Mouse (Mus musculus) urinary bladder, postnatal 10 days (tissue): ENCODE results near the gene 1500009L16Rik.

Experiments
- DNase-seq: peaks from one replicate; pipeline ENCODE4 v3.0.0; 2022; ENCODE audit warnings: low spot score

The 1500009L16Rik gene

DNA sequence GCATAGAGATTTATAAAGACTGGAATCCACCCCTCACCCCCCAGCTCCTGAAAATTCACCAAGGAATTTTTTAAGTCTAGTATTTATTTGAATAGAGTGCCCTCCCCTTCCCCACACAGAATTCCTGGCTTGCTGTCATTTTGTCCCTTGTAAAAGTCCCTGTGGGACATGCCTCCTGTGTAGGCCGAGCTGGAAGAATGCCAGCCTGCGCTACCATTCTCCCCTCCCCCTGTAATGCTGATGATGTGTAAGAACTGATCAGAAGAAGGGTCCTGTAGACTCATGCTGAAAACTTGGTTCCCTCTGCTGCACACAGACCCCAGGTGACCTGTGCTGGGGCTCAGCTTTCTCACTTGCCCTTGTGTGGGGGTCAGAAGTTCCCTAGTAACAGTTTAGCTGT is 37.9 kb downstream of the 1500009L16Rik start:
- DNase-seq, result no peak

DNA sequence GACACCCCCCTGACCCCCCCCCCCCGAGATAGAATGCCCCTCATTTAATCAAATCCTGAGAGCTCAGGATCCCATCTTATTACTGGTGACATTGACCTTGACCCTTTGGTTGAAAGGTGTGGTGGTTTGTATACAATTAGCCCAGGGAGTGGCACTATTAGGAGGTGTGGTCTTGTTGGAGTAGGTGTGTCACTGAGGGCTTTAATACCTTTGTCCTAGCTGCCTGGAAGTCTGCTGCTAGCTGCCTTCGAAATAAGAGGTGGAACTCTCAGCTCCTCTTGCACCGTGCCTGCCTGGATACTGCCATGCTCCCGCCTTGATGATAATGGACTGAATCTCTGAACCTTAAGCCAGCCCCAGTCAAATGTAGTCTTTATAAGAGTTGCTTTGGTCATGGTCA is 41.2 kb downstream of the 1500009L16Rik start:
- DNase-seq, result no peak

DNA sequence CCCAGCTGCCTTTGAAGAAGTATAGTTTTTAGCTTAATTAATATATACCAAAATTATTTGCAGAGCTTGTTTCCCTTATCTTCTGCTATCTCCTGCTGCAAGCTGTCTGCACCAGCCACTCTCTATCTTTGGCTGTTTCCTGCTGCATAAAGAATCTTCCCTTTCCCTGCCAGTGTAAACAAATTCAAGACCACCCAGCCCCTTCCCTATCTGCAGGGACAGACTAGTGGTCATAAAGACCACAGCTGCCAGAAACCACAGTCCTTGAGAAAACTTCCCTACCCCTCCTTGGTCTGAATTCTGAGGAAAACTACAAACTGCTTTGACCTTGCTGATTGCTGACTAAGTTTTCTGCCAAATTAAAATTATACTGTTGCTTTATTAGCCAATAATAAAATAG is 44.2 kb downstream of the 1500009L16Rik start:
- no peak for DNase-seq

DNA sequence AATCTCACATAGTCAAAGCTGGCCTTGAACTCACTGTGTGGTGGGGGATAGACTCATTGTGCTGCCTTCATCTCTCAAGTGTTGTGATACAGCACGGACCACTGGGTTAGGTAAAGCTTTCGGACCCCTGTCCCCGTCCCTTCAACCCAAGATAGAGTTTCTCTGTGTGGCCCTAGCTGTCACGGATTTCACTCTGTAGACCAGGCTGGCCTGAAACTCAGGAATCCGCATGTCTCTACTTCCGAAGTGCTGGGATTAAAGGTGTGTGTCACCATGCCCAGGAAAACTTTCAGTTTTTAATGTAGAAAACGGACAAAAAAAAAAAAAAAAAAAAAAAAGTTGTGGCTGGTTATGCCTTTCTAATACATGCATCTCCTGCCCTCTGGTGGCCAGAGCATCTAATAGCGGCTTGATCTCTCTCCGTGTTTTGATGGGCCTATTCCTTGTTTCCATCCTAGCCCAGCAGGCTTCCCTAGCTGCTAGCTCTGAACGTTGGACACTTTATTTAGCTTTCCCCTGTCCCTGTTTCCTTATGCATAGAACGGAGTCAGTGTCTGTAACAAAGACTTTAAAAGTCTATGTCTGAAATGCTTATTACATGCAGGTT is 53.7 kb downstream of the 1500009L16Rik start:
- no peak for DNase-seq

DNA sequence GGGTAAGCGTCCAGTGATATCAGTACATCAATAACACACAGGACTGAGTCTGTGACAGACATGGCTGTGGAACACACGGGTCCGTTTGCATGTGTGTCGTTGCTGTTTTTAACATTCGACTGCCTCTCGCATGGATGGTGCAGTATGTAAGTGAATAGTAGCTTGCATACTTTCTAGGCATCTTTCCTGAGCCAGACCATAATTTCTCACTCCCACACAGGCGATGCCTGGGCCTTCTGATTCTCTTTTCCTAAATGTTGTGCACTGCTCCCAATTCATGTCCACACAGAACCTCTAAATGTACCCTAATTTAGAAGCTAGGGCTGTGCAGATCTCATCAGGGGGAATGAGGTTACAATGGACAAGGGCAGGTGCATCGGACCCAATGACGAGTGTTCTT is 54.6 kb downstream of the 1500009L16Rik start:
- no peak for DNase-seq

DNA sequence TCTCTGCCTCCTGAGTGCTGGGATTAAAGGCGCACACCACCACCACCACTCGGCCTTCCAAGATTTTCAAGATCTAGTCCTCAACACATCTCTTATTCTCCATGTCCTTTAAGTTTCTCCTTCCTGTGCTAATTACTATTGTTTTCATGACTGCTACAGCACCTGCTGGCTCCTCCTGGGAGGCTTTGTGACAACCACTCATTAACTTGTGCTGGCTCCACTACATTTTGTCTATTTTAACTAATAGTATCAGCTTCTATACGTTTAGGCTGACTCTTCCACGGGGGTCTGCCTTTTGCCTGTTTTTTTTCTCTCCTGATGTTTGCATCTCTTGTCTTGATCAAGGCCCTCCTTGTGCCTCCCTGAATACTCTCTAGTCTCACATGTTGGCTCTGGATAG is 59.2 kb downstream of the 1500009L16Rik start:
- no peak for DNase-seq

DNA sequence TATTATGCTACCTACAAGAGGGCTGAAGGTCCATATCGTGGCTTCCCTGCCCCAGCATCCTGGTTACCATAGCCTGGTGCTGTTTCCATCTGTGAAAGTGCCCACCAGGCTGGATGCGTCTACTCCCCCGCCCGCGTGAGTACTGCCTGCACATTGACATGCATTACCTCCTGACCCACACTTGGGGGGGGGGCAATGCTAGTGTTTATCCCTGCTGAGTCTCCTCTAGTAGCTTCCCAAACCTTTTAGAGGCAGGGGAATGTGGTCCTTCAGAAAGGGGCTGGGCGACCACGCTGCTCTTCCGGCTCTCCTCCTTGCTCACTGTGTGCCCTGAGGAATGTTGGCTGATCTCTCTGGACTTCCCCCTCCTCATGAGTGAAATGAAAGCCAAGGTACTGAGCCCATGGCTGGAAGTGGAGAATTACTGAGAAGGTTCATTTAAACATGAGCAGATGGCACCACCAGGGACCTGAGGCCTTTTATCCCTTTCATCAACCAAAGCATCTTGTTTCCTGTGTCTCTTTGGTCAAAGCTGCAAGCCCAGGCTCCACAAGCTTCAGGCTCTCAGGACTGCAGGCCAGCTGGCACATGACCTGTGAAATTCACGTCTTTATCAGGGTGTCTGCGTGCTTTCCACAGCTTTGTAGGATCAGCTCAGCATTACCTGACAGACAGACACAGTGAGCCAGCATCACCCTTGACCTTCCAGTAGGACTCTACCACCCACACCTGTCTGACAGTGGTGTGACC is 59.9 kb downstream of the 1500009L16Rik start:
- DNase-seq, result no peak

DNA sequence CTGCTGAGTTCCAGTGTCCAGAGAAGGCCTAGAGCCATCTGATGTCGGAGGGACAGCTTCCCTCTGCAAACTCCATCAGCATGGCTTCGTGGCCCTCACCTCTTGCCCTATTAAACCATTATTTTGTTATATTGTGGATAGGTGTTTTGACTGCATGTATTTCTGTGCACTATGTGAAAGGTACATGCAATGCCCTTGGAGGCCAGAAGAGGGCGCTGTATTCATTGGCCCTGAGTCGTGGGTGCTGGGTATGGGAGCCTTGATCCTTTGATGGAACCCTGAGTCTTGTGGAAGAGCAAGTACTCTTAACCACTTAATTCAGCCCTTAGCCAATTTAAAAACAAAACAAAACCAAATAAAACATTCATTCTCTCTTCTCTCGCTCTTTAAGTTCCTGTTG is 62.3 kb downstream of the 1500009L16Rik start:
- no peak for DNase-seq

DNA sequence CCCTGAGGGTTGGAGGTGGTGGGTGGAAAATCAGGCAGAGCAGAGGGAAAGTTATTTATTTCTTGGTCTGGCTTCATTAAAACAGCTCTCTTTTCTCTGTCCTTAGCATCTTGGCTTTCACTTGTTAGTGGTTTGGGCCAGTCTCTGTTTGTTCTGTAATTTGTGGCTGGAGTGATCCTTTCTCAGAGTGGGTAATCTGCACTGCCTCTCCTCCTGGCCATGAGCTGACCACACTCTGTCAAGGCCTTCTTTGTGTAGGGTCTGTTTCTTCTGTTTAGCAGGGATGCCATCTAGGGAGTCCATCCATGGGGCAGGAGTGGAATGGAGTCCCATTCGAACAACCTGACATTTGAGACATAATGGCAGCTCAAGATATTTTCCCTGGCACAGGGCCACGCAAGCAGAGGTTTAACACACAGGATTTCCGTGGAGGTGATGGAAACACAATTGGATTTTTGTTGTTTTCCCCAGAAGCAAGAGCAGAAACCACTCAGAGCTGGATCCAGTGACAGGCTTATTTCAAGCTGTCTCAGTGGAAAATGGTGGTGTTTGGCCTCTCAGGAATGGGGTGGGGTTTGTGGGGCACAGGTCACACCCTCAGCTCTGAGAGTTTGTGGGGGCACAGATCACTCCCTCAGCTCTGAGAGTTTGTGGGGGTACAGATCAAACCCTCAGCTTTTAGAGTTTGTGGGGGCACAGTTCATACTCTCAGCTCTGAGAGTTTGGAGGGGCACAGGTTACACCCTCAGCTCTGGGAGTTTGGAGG is 63.1 kb downstream of the 1500009L16Rik start:
- DNase-seq, result no peak

DNA sequence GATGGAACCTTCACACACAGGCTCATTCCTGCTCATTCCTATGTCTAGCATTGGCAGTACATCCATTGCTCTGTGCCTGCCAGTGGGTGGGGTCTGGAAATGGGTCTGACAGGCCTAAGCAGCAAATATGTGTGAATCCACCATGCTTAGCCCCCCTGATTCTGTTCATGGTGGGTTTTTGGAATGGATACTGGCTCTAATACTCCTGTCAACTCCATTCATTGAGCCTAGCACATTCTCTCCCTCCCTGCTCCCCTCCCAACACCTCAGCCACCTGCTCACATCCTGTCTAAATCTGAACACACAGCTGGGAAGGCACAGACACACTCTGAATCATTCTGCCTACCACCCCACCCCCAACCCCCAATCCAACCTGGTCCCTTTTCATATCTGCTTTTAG is 72.4 kb downstream of the 1500009L16Rik start:
- no peak for DNase-seq

DNA sequence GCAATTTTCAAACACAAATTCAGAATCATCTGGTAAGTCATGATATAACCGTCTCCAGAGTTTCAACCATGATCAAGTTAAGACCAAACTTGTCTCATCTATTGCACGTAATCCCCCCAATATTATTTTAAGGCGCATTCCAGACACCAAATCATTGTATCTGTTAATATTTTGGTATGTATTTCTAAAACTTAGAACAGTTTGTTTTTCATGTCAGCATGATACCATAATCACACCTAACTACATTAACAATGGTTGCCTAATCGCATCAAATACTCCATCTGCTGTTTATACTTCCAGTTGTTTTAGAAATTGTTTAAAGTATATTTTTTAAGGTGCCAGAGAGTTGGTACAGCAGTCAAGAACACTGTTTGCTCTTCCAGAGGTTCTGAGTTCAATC is 72.8 kb downstream of the 1500009L16Rik start:
- no peak for DNase-seq

DNA sequence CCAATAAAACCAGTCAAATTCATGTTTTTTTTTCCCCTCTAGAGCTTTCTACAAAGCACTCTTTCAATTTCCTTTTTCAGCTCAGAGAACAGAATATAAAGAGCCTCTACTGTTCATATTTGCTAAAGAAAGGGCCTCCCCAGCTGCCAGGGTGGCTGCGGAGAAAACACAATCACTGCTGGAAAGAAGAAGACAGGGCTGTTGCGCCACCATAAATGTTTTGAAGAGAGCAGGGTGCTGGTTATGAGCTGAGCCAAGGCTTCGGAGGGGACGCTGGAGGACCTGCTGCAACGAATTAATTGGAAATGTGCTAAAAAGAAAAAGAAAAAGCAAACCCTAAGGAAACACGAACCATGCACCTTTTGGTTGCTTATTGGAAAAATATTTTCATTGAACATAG is 81.4 kb downstream of the 1500009L16Rik start:
- DNase-seq, result no peak

DNA sequence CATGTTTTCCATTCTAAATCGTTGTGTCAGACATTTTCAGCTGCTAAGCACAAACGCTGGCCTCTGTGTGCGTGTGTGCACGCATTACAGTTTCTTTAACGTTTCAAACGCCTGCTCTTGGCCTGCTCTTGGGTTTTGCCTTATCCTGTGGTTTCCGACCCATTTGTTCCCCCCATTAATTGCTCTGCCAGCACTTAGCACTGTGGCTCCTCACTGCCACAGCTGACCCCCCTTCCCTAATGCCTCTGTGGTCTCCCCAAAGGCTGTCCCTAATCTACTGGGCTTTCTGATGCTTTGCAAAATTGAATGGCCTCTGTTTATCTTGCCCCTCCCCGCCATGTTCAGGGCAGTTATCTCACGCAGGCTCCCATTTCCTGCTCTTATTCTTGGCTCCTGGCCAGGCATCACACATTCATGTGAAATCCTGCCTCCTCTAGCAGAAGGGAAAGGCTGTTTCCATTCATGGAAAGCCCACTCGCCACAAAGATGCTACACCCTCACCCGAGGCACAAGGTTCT is 82.6 kb downstream of the 1500009L16Rik start:
- no peak for DNase-seq

DNA sequence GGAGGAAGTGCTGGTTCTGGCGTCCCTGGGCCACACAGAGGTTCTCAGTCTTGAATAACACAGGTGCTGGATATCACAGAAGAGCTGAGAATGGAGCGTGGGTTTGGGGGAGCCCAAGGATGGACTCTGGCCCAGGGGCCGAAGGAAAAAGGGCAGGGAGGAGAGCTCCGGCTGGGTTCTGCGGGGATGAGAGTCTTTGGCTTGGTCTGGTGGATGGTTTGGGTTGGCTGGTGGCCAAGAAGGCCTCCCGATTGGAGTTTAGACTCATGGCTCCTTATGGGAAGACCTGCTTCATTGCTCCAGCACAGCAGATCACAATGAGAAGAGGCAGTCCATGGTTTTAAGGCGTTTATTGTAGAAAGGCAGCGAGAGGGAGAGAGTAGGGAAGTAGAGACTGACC is 84.6 kb downstream of the 1500009L16Rik start:
- no peak for DNase-seq
